Mouse (Mus musculus): ENCODE measurements at regions not wholly inside any gene's neighbourhood (a gene's known extent, or its start where the extent isn't known, plus 50 kb on each side); places are given as distances from the start of the nearest gene placed in this dataset.
"Not testable (repeated sequence)": the region's sequence is repeated elsewhere in the genome, so short reads cannot be mapped to it uniquely, and the experiment has no call there.

- DNase-seq: no peak
Observed at GRCm38 (mm10) chr5:42884251-42884650, 348.7 kb upstream of the Cpeb2 start.

GRCm38 (mm10) chr5:42891890-42892289 lies 341.1 kb upstream of the Cpeb2 start:
- no peak for DNase-seq

- no peak for DNase-seq
Observed at GRCm38 (mm10) chr5:42906136-42906535, 326.8 kb upstream of the Cpeb2 start.

GRCm38 (mm10) chr5:42919328-42919727 lies 313.6 kb upstream of the Cpeb2 start:
- DNase-seq: no peak

- DNase-seq: no peak
Observed at GRCm38 (mm10) chr5:42932106-42932505, 300.9 kb upstream of the Cpeb2 start.

- DNase-seq: no peak
Observed at GRCm38 (mm10) chr5:42959296-42959862, 273.6 kb upstream of the Cpeb2 start.

GRCm38 (mm10) chr5:42966952-42967351 lies 266.0 kb upstream of the Cpeb2 start:
- not testable (repeated sequence) for DNase-seq

GRCm38 (mm10) chr5:42969209-42969608 lies 263.8 kb upstream of the Cpeb2 start:
- no peak for DNase-seq

- no peak for DNase-seq
Observed at GRCm38 (mm10) chr5:42969621-42970020, 263.3 kb upstream of the Cpeb2 start.

- DNase-seq: no peak
Observed at GRCm38 (mm10) chr5:42977108-42977507, 255.9 kb upstream of the Cpeb2 start.

- DNase-seq: no peak
Observed at GRCm38 (mm10) chr5:42980946-42981650, 251.9 kb upstream of the Cpeb2 start.

- no peak for DNase-seq
Observed at GRCm38 (mm10) chr5:42986203-42986602, 246.8 kb upstream of the Cpeb2 start.

GRCm38 (mm10) chr5:42987710-42988466 lies 245.1 kb upstream of the Cpeb2 start:
- DNase-seq: no peak

- no peak for DNase-seq
Observed at GRCm38 (mm10) chr5:42989287-42989686, 243.7 kb upstream of the Cpeb2 start.

- DNase-seq: no peak
Observed at GRCm38 (mm10) chr5:43024006-43024593, 208.9 kb upstream of the Cpeb2 start.

GRCm38 (mm10) chr5:43031285-43031684 lies 201.7 kb upstream of the Cpeb2 start:
- DNase-seq: no peak

- DNase-seq: peak; percentile 81
Observed at GRCm38 (mm10) chr5:43031916-43032315, 201.1 kb upstream of the Cpeb2 start.

GRCm38 (mm10) chr5:43034421-43034820 lies 198.5 kb upstream of the Cpeb2 start:
- no peak for DNase-seq

GRCm38 (mm10) chr5:43037592-43037991 lies 195.4 kb upstream of the Cpeb2 start:
- DNase-seq: peak; percentile 69

GRCm38 (mm10) chr5:43039525-43039924 lies 193.4 kb upstream of the Cpeb2 start:
- DNase-seq: no peak

GRCm38 (mm10) chr5:43042585-43042984 lies 190.4 kb upstream of the Cpeb2 start:
- DNase-seq: no peak

- DNase-seq: no peak
Observed at GRCm38 (mm10) chr5:43045860-43046259, 187.1 kb upstream of the Cpeb2 start.

GRCm38 (mm10) chr5:43047316-43047715 lies 185.7 kb upstream of the Cpeb2 start:
- DNase-seq: no peak

Data from kidney, adult 18-20 months (tissue).